Mouse (Mus musculus): Measurements from ENCODE around the gene Asb2. TPM values are rescaled to one million over a fixed set of nuclear protein-coding genes. Genes with fewer than 3 reads are reported as not detected.

Gene Asb2
- total and polyA plus RNA-seq, 3 experiments, result 0.05 TPM; not detected in 2

DNA sequence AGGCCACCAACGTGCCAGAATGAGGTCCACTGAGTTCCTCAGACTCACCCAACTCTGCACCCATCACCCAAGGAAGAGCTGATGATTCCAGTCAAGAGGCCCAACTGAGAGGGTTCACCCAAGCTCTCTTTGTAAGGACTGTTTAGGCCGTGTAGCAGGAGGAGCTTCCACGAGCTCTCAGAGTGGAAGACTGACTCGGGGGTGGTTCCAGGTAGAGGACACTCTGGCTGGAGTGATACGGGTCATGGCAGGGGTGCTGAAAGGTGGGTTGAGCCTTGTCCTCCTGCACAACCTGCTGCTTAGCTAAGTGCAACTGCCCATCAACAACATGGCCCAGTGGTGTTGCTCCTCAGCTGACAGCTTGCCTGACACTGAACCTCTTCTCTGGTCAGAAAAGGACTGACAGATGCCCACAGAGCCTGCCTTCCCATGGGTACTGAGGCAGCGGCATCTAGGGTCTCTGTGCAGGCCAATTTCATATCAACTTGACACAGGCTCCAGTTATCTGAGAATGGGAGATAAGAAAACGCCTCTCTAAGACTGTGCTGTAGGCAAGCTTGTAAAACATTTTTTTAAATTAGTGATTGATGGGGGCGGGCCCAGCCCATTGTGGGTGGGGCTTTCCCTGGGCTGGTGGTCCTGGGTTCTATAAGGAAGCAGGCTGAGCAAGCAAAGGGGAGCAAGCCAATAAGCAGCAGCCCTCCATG lies 17.9 kb upstream of the Asb2 start:
- Histone ChIP-seq H3K4me1 (ENCODE audit: insufficient read depth, low read depth, low read length) (peaks cover 78% of the 10 kb centered on the region), H3K36me3 (replicated peaks) (no peaks in the 10 kb centered on the region), H3K27me3 (ENCODE audit: insufficient read depth, low read length) (peaks cover 20% of the 10 kb centered on the region), H3K4me3 (ENCODE audit: low read depth, low read length) (peak overlapping the region; percentile 61; the same call in 1 of the 2 replicates), H3K9me3 (replicated peaks) (no peaks in the 10 kb centered on the region)
- peak; percentile 78 for DNase-seq (ENCODE audit: low spot score)
- peak; percentile 86 for ATAC-seq (ENCODE audit: extremely low read depth, insufficient number of reproducible peaks, low FRiP score, poor library complexity, severe bottlenecking)
- TF ChIP-seq TAL1 (conservative IDR thresholded peaks at IDR 0.05; ENCODE audit: low read depth, low read length) (peak; percentile 84), GATA2 (IDR thresholded peaks at IDR 0.05; ENCODE audit: borderline replicate concordance, low read depth, low read length) (no peak), GATA1 (IDR thresholded peaks at IDR 0.05; ENCODE audit: borderline replicate concordance, low read length) (no peak), CTCF (IDR thresholded peaks at IDR 0.05; ENCODE audit: low read depth, low read length) (no peak), POLR2AphosphoS5 (IDR thresholded peaks at IDR 0.05; ENCODE audit: insufficient replicate concordance, low read depth, low read length) (0 out of 2 replicates have a peak, but pooled peaks have one; percentile 32)

DNA sequence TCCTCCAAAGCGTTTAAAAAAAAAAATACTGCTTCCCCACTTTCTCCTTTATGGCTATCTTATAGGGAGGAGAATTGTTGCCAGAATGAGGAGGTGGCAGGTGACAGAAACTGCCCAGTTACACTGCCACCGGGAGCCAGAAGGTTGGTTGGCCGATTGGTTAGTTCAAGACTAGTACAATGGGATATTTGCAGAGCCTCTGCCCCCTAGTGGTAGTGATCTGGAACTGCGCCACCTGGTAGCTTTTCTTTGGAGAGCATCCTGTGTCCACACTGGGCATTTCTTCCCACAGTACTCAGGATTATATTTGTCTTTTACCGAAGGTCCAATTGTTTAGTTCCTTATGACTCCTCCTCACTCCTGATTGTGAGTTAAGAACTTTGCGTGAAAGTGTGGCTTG lies 15.9 kb upstream of the Asb2 start:
- no peaks in the 10 kb centered on the region for H3K9me3 ChIP-seq (replicated peaks)
- H3K4me3 ChIP-seq (ENCODE audit: low read depth, low read length), result no peak overlapping the region
- DNase-seq (ENCODE audit: low spot score), result peak; percentile 63
- TF ChIP-seq GATA2 (IDR thresholded peaks at IDR 0.05; ENCODE audit: borderline replicate concordance, low read depth, low read length) (no peak), CTCF (IDR thresholded peaks at IDR 0.05; ENCODE audit: low read depth, low read length) (peak; percentile 99)
- H3K27me3 ChIP-seq (ENCODE audit: insufficient read depth, low read length), result peaks cover 39% of the 10 kb centered on the region
- peaks cover 76% of the 10 kb centered on the region for H3K4me1 ChIP-seq (ENCODE audit: insufficient read depth, low read depth, low read length)
- H3K36me3 ChIP-seq (replicated peaks), result no peaks in the 10 kb centered on the region
- no peak for ATAC-seq (ENCODE audit: extremely low read depth, insufficient number of reproducible peaks, low FRiP score, poor library complexity, severe bottlenecking)

DNA sequence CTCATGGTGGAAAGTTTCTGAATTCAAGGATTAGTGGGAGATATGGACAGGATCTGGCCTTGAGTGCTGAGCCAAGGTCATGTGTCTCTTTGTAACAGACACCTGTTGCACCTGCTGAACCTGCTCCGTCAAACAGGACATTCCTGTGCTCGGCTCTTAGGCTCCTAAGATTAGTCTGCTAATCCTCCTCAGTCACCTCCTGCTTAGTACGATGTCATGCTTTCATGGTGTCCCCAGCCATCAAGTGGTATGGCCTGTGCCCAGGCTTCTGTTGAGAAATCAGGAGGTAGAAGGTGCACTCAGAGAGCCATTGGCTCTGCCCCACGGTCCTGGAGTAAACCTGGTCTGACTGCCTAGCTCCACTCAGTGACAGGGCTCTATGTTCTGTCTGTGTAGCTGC lies 15.1 kb upstream of the Asb2 start:
- Histone ChIP-seq H3K27me3 (ENCODE audit: insufficient read depth, low read length) (peaks cover 48% of the 10 kb centered on the region), H3K4me3 (ENCODE audit: low read depth, low read length) (no peak overlapping the region), H3K9me3 (replicated peaks) (no peaks in the 10 kb centered on the region), H3K4me1 (ENCODE audit: insufficient read depth, low read depth, low read length) (peaks cover 68% of the 10 kb centered on the region), H3K36me3 (replicated peaks) (no peaks in the 10 kb centered on the region)
- TF ChIP-seq GATA1 (IDR thresholded peaks at IDR 0.05; ENCODE audit: borderline replicate concordance, low read length) (no peak), POLR2AphosphoS5 (IDR thresholded peaks at IDR 0.05; ENCODE audit: insufficient replicate concordance, low read depth, low read length) (no peak), CTCF (IDR thresholded peaks at IDR 0.05; ENCODE audit: low read depth, low read length) (no peak), TAL1 (conservative IDR thresholded peaks at IDR 0.05; ENCODE audit: low read depth, low read length) (no peak), GATA2 (IDR thresholded peaks at IDR 0.05; ENCODE audit: borderline replicate concordance, low read depth, low read length) (no peak)
- no peak for ATAC-seq (ENCODE audit: extremely low read depth, insufficient number of reproducible peaks, low FRiP score, poor library complexity, severe bottlenecking)
- DNase-seq (ENCODE audit: low spot score), result no peak

DNA sequence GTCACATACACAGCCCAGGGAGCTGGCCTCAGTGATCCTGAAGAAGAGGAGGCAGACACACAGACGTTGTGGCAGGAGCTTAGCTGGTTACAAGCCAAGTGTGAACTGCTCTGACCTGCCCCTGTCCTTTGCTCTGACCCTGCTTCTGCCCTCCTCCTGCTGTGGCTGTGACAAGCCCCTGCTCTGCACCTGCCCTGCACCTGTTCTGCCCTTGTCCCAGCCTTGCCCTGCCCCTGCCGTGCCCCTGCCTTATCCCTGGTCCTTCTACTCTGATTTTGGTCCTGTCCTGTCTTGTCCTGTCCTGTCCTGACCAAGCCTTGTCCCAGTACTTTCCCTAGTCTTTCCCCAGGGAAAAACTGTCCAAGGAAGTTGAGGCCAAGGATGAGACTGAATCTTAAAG lies 13.0 kb upstream of the Asb2 start:
- no peak for ATAC-seq (ENCODE audit: extremely low read depth, insufficient number of reproducible peaks, low FRiP score, poor library complexity, severe bottlenecking)

DNA sequence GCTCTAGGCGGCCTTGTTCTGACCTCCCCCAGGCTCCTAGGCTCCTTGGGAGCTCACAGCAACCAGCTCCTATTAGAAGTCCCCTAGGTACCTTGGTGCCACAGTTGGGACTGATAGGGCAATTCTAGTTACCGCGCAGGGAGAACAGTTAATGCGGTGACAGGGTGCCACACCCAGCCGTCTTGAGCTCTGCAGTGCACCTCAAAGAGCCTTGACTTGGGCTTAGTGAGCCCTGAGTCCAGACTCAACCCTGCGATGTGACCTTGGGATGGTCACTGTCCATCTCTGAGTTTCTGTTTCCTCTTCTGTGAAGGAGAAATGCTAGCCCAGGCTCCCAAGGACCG lies 12.5 kb upstream of the Asb2 start:
- Histone ChIP-seq H3K36me3 (replicated peaks) (no peaks in the 10 kb centered on the region), H3K27me3 (ENCODE audit: insufficient read depth, low read length) (peaks cover 66% of the 10 kb centered on the region), H3K4me1 (ENCODE audit: insufficient read depth, low read depth, low read length) (peaks cover 42% of the 10 kb centered on the region), H3K4me3 (ENCODE audit: low read depth, low read length) (no peak overlapping the region; the same call in 1 of the 2 replicates), H3K9me3 (replicated peaks) (no peaks in the 10 kb centered on the region)
- ATAC-seq (ENCODE audit: extremely low read depth, insufficient number of reproducible peaks, low FRiP score, poor library complexity, severe bottlenecking) (no peak), DNase-seq (ENCODE audit: low spot score) (no peak)
- no peak for TF ChIP-seq GATA2 (IDR thresholded peaks at IDR 0.05; ENCODE audit: borderline replicate concordance, low read depth, low read length)
- no peak for TF ChIP-seq CTCF (IDR thresholded peaks at IDR 0.05; ENCODE audit: low read depth, low read length)
- no peak for TF ChIP-seq TAL1 (conservative IDR thresholded peaks at IDR 0.05; ENCODE audit: low read depth, low read length)
- no peak for TF ChIP-seq GATA1 (IDR thresholded peaks at IDR 0.05; ENCODE audit: borderline replicate concordance, low read length)
- no peak for TF ChIP-seq POLR2AphosphoS5 (IDR thresholded peaks at IDR 0.05; ENCODE audit: insufficient replicate concordance, low read depth, low read length)

More for the DNA sequence above, 13.0 kb upstream of the Asb2 start:
- TF ChIP-seq TAL1 (conservative IDR thresholded peaks at IDR 0.05; ENCODE audit: low read depth, low read length) (no peak), GATA1 (IDR thresholded peaks at IDR 0.05; ENCODE audit: borderline replicate concordance, low read length) (no peak), CTCF (IDR thresholded peaks at IDR 0.05; ENCODE audit: low read depth, low read length) (no peak), POLR2AphosphoS5 (IDR thresholded peaks at IDR 0.05; ENCODE audit: insufficient replicate concordance, low read depth, low read length) (no peak), GATA2 (IDR thresholded peaks at IDR 0.05; ENCODE audit: borderline replicate concordance, low read depth, low read length) (no peak)
- Histone ChIP-seq H3K9me3 (replicated peaks) (no peaks in the 10 kb centered on the region), H3K36me3 (replicated peaks) (no peaks in the 10 kb centered on the region), H3K27me3 (ENCODE audit: insufficient read depth, low read length) (peaks cover 62% of the 10 kb centered on the region), H3K4me1 (ENCODE audit: insufficient read depth, low read depth, low read length) (peaks cover 47% of the 10 kb centered on the region), H3K4me3 (ENCODE audit: low read depth, low read length) (no peak overlapping the region)
- no peak for DNase-seq (ENCODE audit: low spot score)

DNA sequence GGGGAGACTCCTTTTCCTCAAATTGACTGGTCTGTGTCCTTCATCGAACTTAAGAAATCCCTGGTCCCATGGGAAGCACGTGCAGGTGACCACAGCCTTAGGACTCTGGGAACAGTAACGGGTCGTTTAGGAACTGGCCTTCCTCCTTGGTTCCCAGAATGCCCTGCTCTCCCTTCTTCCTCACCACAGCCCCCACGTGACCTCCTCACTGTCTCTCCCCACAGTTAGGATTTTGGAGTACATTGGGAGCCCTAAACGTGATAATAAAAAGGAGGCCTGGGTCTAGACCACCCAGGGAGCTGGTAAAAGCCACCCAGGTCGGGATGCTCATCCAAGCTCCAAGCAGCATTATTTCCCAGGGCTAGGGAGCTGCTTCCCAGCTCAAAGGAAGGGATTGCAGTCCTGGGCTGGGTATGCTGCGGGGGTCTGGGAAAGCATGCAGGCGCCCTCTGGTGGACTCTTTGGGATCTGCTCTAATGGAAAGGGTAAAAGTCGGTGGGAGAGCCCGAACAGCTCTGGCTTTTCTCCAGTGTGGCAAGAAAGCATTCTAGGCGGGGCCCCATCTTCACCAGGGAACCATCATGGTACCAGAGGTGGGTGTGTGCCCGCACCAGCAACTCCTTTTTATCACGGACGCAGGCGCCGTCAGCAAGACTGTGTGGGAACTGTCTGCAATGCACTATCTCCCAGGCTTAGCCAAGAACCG lies 12.0 kb upstream of the Asb2 start:
- DNase-seq (ENCODE audit: low spot score) (peak; percentile 70), ATAC-seq (ENCODE audit: extremely low read depth, insufficient number of reproducible peaks, low FRiP score, poor library complexity, severe bottlenecking) (peak; percentile 48)
- Histone ChIP-seq H3K9me3 (replicated peaks) (no peaks in the 10 kb centered on the region), H3K4me1 (ENCODE audit: insufficient read depth, low read depth, low read length) (peaks cover 37% of the 10 kb centered on the region), H3K36me3 (replicated peaks) (no peaks in the 10 kb centered on the region), H3K27me3 (ENCODE audit: insufficient read depth, low read length) (peaks cover 68% of the 10 kb centered on the region), H3K4me3 (ENCODE audit: low read depth, low read length) (no peak overlapping the region; the same call in 1 of the 2 replicates)
- TF ChIP-seq POLR2AphosphoS5 (IDR thresholded peaks at IDR 0.05; ENCODE audit: insufficient replicate concordance, low read depth, low read length), result no peak
- TF ChIP-seq CTCF (IDR thresholded peaks at IDR 0.05; ENCODE audit: low read depth, low read length), result peak; percentile 83
- TF ChIP-seq GATA2 (IDR thresholded peaks at IDR 0.05; ENCODE audit: borderline replicate concordance, low read depth, low read length), result no peak
- no peak for TF ChIP-seq GATA1 (IDR thresholded peaks at IDR 0.05; ENCODE audit: borderline replicate concordance, low read length)

All from G1E (cell line).